Mouse (Mus musculus): ENCODE results near the gene Olfr308. TPM values are rescaled to one million over a fixed set of nuclear protein-coding genes. Genes with fewer than 3 reads are reported as not detected.
"Not testable (repeated sequence)": the region's sequence is repeated elsewhere in the genome, so short reads cannot be mapped to it uniquely, and the experiment has no call there.

Olfr308 gene
- not detected in 2 replicates for total RNA-seq (2017)

- ATAC-seq (replicated peaks; ENCODE audit: low read depth, poor library complexity, severe bottlenecking): no peak
These were observed at the start of gene Olfr308 for GRCm38 (mm10) chr7:86325530-86325929. Gene Olfr308 (minus strand): TSS chr7:86325630.

GRCm38 (mm10) chr7:86366828-86367227 is 41.4 kb upstream of the Olfr308 start, which contains the start of gene Olfr305:
Gene Olfr305 (minus strand): TSS chr7:86366928.
- ATAC-seq (replicated peaks; ENCODE audit: low read depth, poor library complexity, severe bottlenecking): no peak

- ATAC-seq (replicated peaks; ENCODE audit: low read depth, poor library complexity, severe bottlenecking): not testable (repeated sequence)
These were observed 20.9 kb upstream of the Olfr308 start for GRCm38 (mm10) chr7:86346296-86346695.

- ATAC-seq (replicated peaks; ENCODE audit: low read depth, poor library complexity, severe bottlenecking): no peak
These were observed 18.8 kb upstream of the Olfr308 start for GRCm38 (mm10) chr7:86344253-86344652.

GRCm38 (mm10) chr7:86342881-86343565 is 17.6 kb upstream of the Olfr308 start:
- no peak for ATAC-seq (replicated peaks; ENCODE audit: low read depth, poor library complexity, severe bottlenecking)

- no peak for ATAC-seq (replicated peaks; ENCODE audit: low read depth, poor library complexity, severe bottlenecking)
These were observed 12.1 kb upstream of the Olfr308 start, which contains the start of gene Olfr307 for GRCm38 (mm10) chr7:86337486-86337885. Gene Olfr307 (minus strand): TSS chr7:86337586.

- no peak for ATAC-seq (replicated peaks; ENCODE audit: low read depth, poor library complexity, severe bottlenecking)
These were observed 4.1 kb downstream of the Olfr308 start for GRCm38 (mm10) chr7:86321323-86321722.

- no peak for ATAC-seq (replicated peaks; ENCODE audit: low read depth, poor library complexity, severe bottlenecking)
These were observed 11.8 kb downstream of the Olfr308 start, which contains the start of gene Olfr309 for GRCm38 (mm10) chr7:86313608-86314007. Gene Olfr309 (minus strand): TSS chr7:86313708.

- no peak for ATAC-seq (replicated peaks; ENCODE audit: low read depth, poor library complexity, severe bottlenecking)
These were observed 48.4 kb downstream of the Olfr308 start, which contains the start of gene Olfr310 for GRCm38 (mm10) chr7:86277072-86277471. Gene Olfr310 (minus strand): TSS chr7:86277172.

Other genes starting within 250 kb of the Olfr308 start
- gene Vmn2r75, start 153.9 kb downstream of the Olfr308 start, total RNA-seq (2017): not detected in 2 replicates
- not detected in 2 replicates for gene Vmn2r76, start 79.3 kb downstream of the Olfr308 start, total RNA-seq (2017)
- gene Olfr310, start 48.5 kb downstream of the Olfr308 start, total RNA-seq (2017): not detected in 2 replicates
- gene Olfr309, start 11.9 kb downstream of the Olfr308 start, total RNA-seq (2017): not detected in 2 replicates
- not detected in 2 replicates for gene Olfr307, start 12.0 kb upstream of the Olfr308 start, total RNA-seq (2017)
- not detected in 2 replicates for gene Olfr305, start 41.3 kb upstream of the Olfr308 start, total RNA-seq (2017)
- gene Olfr304, start 61.0 kb upstream of the Olfr308 start, total RNA-seq (2017): not detected in 2 replicates
- not detected in 2 replicates for gene Olfr303, start 72.2 kb upstream of the Olfr308 start, total RNA-seq (2017)
- not detected in 2 replicates for gene Olfr301, start 78.2 kb upstream of the Olfr308 start, total RNA-seq (2017)
- not detected in 2 replicates for gene Olfr299, start 134.3 kb upstream of the Olfr308 start, total RNA-seq (2017)
- gene Olfr298, start 166.9 kb upstream of the Olfr308 start, total RNA-seq (2017): not detected in 2 replicates
- gene Olfr297, start 194.3 kb upstream of the Olfr308 start, total RNA-seq (2017): not detected in 2 replicates

Measured in common myeloid progenitor, adult 5-6 weeks (primary cell).